Mouse (Mus musculus): Measurements from ENCODE around the gene BC028528.

DNA sequence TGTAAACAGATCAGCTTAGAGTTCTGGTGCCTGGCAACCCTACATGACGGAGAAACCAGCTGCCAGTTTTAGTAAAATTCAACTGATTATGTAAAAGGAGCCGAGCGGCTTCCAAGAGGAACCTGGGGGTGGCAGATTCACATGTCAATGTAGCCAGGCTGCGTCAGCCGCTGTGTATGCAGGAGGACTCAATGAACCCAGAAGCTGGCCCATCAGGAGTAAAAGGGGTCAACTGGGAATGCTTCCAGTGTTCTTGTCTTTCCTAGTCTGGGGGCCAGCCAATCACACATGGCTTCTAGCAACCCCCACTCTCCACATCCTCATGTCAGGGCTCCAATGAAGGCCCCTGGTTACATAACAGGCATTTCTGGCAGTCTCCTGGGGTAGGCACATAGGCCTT, 26.8 kb downstream of the BC028528 start:
- TF ChIP-seq ZNF384 (IDR thresholded peaks at IDR 0.05; ENCODE audit: low read depth, low read length) = no peak
- no peak for TF ChIP-seq CHD2 (IDR thresholded peaks at IDR 0.05; ENCODE audit: low read depth, low read length)
- TF ChIP-seq ZC3H11A (IDR thresholded peaks at IDR 0.05; ENCODE audit: borderline replicate concordance, low read depth, low read length) = no peak
- no peak for TF ChIP-seq MAFK (IDR thresholded peaks at IDR 0.05; ENCODE audit: insufficient read depth, low read depth, low read length)

Measured in ES-E14 (cell line).